Mouse (Mus musculus) layer of hippocampus, adult 18-20 months (tissue): ENCODE measurements around the gene Zp1. TPM values are rescaled to one million over a fixed set of nuclear protein-coding genes. Genes with fewer than 3 reads are reported as not detected.
A peak's percentile ranks its signal among the peaks of the same experiment; 100 is the strongest.

Experiments used
- DNase-seq, 2 experiments: peaks; one replicate each; pipeline ENCODE4 v3.0.0; 2022; ENCODE audit warnings: low spot score in 2 of 2
- total RNA-seq, 2 experiments: library from RNA; stranded (reverse); gene quantifications; 2 replicates each; pipeline ENCODE4 v1.2.3; 2021

Gene Zp1
- total RNA-seq, 2 experiments from 2014 or later: not detected

GRCm38 (mm10) chr19:10926123-10926621 is 5.7 kb upstream of the Zp1 start:
- no peak for DNase-seq

DNA sequence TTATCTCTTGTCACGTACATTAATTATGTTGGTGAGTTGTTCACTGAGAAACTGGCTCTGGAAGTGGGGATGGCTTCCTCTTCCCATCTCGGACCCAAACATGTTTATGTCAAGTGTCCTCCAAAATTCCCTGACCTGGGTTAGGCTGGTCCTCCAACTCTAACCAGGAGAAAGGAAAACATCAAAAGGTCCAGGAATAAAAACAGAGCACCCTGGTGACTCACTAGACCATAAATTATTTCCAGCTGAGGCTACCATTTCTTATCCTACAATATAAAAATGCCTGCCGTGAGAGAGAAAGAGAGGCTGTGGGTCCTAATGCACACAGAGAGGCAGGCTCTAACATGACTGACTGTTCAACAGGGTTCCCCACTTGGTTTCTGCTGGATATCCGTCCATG is 3.8 kb upstream of the Zp1 start:
- DNase-seq: no peak

DNA sequence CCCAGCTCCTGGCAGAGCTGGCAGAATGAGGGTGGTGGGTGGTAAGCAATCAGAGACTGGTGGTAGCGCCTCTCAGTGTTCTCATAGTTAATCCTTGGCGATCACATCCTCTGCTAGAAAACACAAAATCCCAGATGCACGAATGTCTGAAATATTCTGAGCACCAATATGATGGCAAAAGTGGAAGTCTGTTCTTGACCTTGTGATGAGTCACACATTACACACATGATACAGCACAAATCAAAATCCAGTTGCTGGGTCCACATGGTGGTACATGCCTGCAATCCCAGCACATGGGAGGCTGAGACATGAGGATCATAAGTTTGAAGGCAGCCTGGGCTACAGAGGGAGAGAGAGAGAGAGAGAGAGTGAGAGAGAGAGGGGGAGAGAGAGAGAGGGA is 626 bp upstream of the Zp1 start:
- DNase-seq: no peak

DNA sequence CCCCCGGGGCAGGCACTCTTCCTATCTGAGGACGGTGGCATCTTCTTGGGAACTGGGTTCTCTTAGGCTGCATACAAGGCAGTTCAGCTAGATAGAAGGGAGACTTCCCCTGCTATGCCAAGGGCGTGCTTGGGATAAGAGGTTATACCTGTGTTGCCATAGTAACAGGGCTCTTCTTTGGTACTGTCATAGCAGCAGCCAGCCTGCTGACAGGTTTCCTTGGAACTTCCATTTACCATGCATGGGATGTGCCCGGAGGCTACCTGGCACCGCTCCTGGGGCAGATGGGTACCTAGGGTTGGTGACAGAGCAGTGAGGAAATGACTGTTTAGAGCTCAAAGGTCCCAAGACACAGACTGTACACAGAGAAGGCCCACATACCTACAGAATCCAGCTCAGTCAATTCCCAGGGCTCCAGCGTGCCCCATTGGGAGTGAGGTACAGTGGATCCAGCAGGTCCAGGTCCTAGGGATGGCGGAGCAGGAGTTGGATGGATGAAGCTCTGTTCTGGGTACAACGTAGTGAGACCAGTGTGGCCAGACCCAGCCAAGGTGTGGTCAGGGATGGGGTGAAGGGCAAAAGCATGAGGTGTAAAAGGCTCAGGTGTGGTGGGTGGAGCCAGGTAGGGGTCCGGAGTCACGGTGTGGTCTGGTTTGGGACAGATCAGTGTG is 2.0 kb downstream of the Zp1 start:
- no peak for DNase-seq

DNA sequence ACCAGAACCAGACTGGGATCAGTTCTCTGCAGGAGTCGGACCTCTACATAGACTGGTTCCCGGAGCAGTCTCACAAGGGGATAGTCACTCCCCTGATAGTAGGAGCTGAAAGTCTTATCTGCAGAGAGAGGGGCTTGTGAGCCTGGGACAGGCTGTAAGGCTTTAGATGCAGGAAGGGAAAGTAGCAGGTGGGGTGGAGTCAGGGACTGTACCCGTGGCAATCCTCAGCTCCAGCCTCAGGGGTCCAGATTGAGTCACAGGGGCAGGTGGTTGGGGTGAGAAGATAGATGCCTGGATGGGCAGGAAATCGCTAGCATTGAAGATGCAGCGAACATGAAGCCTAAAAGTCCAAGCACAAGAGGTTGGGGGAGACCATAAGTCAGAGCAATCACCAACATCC is 3.9 kb downstream of the Zp1 start:
- no peak for DNase-seq

DNA sequence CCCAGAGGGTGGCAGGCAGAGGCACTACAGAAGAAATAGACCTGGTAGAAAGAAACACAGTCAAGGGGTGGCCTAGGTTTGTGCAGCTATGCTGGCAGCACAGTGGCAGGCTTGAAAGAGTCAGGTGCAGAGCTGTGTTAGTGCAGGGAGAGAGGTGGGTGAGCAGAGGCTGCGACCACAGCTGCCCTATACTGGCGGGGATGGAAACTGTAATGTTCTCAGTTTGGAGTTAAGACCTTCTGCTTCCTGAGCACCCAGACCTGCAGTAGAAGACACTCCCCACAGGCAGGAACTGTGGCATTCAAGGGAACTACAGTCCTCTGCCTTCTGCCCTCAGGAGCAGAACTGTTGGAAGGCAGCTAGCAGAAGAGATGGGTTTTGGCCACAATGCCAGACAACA is 5.6 kb downstream of the Zp1 start:
- no peak for DNase-seq

DNA sequence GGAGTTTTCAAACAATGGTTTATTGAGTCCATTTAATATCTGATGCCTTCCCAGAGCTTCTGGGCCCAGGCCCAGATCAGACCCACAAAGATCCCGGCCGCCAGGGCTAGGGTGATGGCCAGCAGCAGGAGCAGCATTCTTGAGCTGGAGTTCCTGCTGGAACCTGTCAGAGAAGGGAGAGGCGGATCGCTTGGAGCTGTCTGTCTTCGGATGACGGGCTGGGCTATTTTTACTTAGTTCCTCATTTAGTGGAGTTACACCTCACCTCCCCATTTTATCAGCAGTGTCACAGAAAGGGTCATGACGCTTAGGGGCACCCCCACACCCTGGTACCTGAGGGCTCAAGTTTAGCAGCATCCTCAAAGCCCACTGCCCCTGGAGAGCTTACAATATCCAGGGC is 6.1 kb downstream of the Zp1 start:
- DNase-seq: no peak

- no peak for DNase-seq
These were observed 11.2 kb downstream of the Zp1 start for GRCm38 (mm10) chr19:10909087-10909721.

GRCm38 (mm10) chr19:10907891-10908290 is 12.5 kb downstream of the Zp1 start:
- DNase-seq: peak; percentile 35 to 73

DNA sequence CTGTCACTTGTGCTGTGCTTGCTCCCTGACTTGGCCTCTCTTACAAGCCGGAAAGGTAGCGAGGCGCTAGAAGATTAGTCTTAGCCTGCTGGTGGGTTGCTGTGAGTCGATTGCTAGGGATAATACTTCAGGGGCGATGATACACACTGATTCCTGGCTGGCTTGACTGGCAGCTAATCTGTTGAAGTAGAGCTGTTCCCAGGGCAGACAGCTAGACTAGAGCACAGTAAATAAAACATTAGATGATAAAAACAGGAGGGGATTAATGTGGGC is 14.8 kb downstream of the Zp1 start:
- DNase-seq: no peak

GRCm38 (mm10) chr19:10904927-10905727 is 15.3 kb downstream of the Zp1 start:
- peak; percentile 49 to 67 for DNase-seq

DNA sequence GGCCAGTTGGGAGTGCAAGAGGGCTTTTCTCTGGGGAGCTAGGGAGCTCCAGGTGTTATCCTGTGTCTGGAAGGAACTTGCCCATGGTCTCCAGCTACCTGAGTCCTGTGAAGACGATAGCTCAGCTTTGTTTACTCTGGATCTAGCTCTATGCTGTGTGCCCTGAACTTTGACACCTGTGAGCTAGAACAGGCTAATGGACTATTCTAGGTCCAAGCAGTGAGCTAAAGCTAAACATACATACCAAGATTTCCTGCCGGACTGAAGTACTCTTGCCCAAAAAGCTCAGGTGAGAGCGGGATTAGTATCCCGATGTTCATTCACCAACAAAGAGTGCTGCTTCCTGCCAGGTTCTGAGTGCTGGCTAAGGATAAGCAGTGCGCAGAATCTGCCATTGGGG is 15.9 kb downstream of the Zp1 start:
- no peak for DNase-seq

DNA sequence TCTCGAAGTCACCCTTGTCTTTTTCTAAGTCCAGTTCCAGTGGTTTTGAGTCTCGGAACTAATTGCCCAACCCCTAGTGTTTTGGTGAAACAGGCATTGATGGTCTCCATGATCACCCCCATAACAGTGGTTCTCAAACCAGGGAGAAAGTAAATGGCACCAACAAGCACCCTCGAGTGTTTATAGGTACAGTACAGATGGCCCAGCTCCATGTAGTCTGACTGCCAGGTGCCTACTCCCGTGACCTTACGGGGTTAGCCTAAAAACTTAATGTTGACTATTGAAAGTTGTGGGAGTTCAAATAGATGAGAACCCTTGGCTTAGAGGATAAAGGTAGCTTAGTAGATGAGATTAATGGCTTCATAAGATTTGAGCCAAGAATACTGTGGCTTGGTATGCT is 19.4 kb downstream of the Zp1 start:
- no peak for DNase-seq

GRCm38 (mm10) chr19:10900315-10900714 is 20.1 kb downstream of the Zp1 start:
- no peak for DNase-seq

GRCm38 (mm10) chr19:10897491-10897890 is 22.9 kb downstream of the Zp1 start:
- DNase-seq: no peak

- DNase-seq: no peak
These were observed 23.6 kb downstream of the Zp1 start for GRCm38 (mm10) chr19:10896849-10897248.

- DNase-seq: no peak
These were observed 24.7 kb downstream of the Zp1 start for GRCm38 (mm10) chr19:10895708-10896107.

DNA sequence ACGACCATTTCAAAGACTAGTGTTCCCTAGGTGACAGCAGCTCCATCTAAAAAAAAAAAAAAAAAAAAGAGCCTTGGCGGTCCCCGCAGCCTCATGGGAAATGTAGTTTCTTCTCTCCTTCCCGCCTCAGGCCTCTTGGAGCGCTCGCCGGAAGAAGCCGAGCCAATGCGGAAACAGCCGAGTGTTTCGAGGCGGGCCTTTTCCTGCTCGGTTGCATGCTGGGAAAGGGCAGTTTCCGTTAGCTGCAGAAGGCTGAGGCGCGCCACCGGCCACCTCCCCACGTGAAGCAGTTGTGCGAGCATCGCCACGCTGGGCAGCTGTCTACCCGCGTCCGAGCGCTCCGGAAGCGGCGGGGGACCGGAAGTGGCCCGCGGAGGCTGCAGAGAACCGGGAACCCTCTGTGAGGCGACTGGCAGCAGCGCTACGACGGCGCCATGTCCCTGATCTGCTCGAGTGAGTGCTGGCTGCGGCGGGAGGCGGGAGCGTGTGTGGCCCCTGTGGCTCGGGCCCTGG is 25.4 kb downstream of the Zp1 start, which contains the start of gene Prpf19:
Gene Prpf19, plus strand, starts transcription at position 216 of the 513 bp plus-strand sequence.
- DNase-seq: peak; percentile 98 to 99

DNA sequence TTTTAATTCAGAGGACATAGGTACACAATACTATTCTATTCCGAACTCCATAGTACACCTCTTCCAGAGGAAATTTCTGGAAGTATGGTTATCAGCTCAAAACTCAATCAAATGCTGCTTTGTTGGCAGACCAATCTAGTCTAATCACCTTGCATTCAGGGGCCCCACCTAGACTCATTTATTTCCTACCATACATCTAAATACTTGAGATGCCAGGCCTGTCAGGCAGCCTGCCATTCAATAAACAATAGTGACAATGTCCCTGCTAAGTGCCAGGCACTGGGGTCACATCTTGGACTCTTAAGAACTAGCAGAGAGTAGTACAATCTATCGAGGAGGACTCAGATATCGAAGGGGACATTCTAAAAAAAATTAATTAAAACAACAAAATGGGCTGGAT is 28.2 kb downstream of the Zp1 start:
- DNase-seq: no peak

DNA sequence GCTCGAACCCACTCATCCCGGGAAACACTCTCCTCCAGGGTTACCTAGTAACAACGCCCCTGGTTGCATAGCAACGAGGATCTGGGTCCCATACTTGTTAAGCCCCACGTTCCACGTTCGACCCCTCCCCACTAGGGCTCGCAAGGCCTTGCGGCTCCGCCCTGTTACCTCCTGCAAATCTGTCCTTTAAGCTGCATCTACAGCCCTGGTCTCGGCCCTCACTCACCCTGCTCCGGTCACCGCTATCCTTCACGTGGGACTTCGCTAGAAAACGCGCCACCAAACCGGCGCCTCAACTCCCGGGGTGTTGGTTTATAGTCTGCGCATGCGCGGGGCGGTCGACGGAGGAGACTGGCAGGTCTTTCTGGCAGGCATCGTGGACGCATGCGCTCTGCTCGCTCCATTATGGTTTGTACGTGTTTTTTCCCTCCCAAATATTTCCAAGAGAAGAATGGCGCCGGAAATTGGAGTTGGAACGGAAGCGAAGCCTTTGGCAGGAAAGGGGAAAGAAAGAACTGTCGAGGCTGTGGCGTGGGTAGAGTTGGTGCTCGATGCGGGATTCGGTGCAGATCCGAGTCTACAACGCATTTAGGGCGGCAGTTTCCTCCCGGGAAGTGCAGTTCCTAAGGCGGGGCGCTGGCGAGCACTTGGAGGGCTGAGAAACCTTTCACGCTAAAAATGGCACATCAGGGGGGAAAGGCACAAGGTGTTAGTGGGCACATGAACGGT is 38.8 kb downstream of the Zp1 start, which contains the start of gene Tmem109:
Gene Tmem109, minus strand, starts transcription at position 576 of the 729 bp plus-strand sequence.
- DNase-seq: peak; percentile 93 to 96

DNA sequence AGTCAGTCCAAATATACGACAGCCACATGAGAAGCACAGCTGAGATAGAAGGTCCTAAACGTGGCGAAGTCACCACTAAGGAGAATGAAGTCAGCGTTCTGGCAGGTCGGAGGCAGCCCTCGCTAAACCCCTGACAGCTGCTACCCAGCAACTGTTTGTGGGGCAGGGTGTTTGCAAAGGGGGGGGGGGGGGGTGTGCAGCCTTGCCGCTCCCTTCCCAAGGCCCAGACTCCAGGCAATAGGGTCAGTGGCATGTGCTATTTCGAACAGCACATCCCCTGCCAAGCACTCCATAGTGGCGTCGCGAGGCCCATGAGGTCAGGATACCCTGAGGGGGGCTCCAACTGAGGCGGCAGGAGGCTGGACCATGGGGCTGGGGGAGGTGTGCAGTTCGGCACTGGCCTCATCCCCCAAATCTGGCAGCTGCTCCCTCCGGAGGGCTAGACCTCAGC is 39.4 kb downstream of the Zp1 start:
- DNase-seq: no peak
